Mouse (Mus musculus) forebrain, embryonic 13.5 days (tissue): Measurements from ENCODE around the gene Rab11fip4. TPM values are rescaled to one million over a fixed set of nuclear protein-coding genes. Genes with fewer than 3 reads are reported as not detected.

Experiments
- ATAC-seq: fragments of 200-750 bp; cut with Nextera tagmentation; 2 replicates; pipeline ENCODE4 v1.8.0; 2017
- H3K27ac ChIP-seq: fragments of 300-500 bp; sonication (generic); 2 replicates; pipeline ENCODE4 v1.5.1; 2015; ENCODE audit warnings: inconsistent platforms, mild to moderate bottlenecking, moderate library complexity
- H3K27me3 ChIP-seq: fragments of 300-500 bp; sonication (generic); 2 replicates; pipeline ENCODE4 v1.6.1; 2015; ENCODE audit warnings: mild to moderate bottlenecking, inconsistent platforms
- H3K36me3 ChIP-seq: fragments of 300-500 bp; sonication (generic); 2 replicates; pipeline ENCODE4 v1.6.1; 2015; ENCODE audit warnings: mild to moderate bottlenecking, inconsistent platforms; ENCODE audit not compliant: poor library complexity, severe bottlenecking
- H3K4me1 ChIP-seq: fragments of 300-500 bp; sonication (generic); 2 replicates; pipeline ENCODE4 v1.6.1; 2015; ENCODE audit warnings: inconsistent platforms
- H3K4me2 ChIP-seq: fragments of 300-500 bp; sonication (generic); 2 replicates; pipeline ENCODE4 v1.6.1; 2015; ENCODE audit warnings: inconsistent platforms, mild to moderate bottlenecking, moderate library complexity
- H3K4me3 ChIP-seq: fragments of 300-500 bp; sonication (generic); 2 replicates; pipeline ENCODE4 v1.5.1; 2015; ENCODE audit warnings: mild to moderate bottlenecking, inconsistent platforms
- H3K9ac ChIP-seq: fragments of 300-500 bp; sonication (generic); 2 replicates; pipeline ENCODE4 v1.6.1; 2015; ENCODE audit warnings: mild to moderate bottlenecking, inconsistent platforms
- H3K9me3 ChIP-seq: fragments of 300-500 bp; sonication (generic); replicated peaks from 2 replicates; pipeline ENCODE4 v1.6.1; 2016; ENCODE audit warnings: inconsistent platforms
- WGBS: fragments of 180-500 bp; shearing (Covaris S2); methylation state at CpG from one replicate; pipeline ENCODE4 v1.1.7; 2015; 5-methylcytosine and 5-hydroxymethylcytosine counted together
- polyA plus RNA-seq: library from polyadenylated mRNA; unstranded; fragments of >200 nt; fragmentation: Nextera tagmentation; extraction: Ambion mirVana; gene quantifications from 2 replicates; pipeline ENCODE4 v1.2.1, GENCODE M21; 2015

The Rab11fip4 gene
- polyA plus RNA-seq, 1 experiment from 2014 or later = 16.2 TPM

GRCm38 (mm10) chr11:79718202-79718601 is 127.2 kb downstream of the Rab11fip4 start:
- Histone ChIP-seq H3K27ac (no peak overlapping the region), H3K27me3 (peaks cover 22% of the 10 kb centered on the region), H3K9ac (no peak overlapping the region), H3K9me3 (no peaks in the 10 kb centered on the region), H3K36me3 (no peaks in the 10 kb centered on the region), H3K4me3 (no peak overlapping the region), H3K4me1 (peaks cover 41% of the 10 kb centered on the region), H3K4me2 (peak overlapping the region; percentile 5; the same call in 1 of the 2 replicates)
- 30% methylated on average over 6 of the region's 6 CpGs for WGBS
- ATAC-seq = no peak

GRCm38 (mm10) chr11:79718829-79719346 is 127.9 kb downstream of the Rab11fip4 start:
- 76% methylated on average over 8 of the region's 8 CpGs for WGBS
- no peak overlapping the region for H3K27ac ChIP-seq
- ATAC-seq = no peak
- no peak overlapping the region for H3K9ac ChIP-seq
- peaks cover 41% of the 10 kb centered on the region for H3K4me1 ChIP-seq
- no peak overlapping the region for H3K4me2 ChIP-seq
- peaks cover 16% of the 10 kb centered on the region for H3K27me3 ChIP-seq
- H3K36me3 ChIP-seq = no peaks in the 10 kb centered on the region
- H3K9me3 ChIP-seq = no peaks in the 10 kb centered on the region
- no peak overlapping the region for H3K4me3 ChIP-seq

- Histone ChIP-seq H3K4me1 (peaks cover 41% of the 10 kb centered on the region), H3K4me3 (no peak overlapping the region), H3K36me3 (no peaks in the 10 kb centered on the region), H3K4me2 (no peak overlapping the region), H3K9ac (no peak overlapping the region), H3K9me3 (no peaks in the 10 kb centered on the region), H3K27ac (0 out of 2 replicates have a peak overlapping the region, but pooled peaks have one; percentile 8), H3K27me3 (peaks cover 7% of the 10 kb centered on the region; the same call in 1 of the 2 replicates)
- 46% methylated on average over 4 of the region's 4 CpGs for WGBS
- ATAC-seq = 0 out of 2 replicates have a peak, but pooled peaks have one; percentile 19
These were observed 129.7 kb downstream of the Rab11fip4 start for GRCm38 (mm10) chr11:79720737-79721136.

- no peak overlapping the region for H3K4me3 ChIP-seq
These were observed 131.8 kb downstream of the Rab11fip4 start for GRCm38 (mm10) chr11:79722811-79723210.

GRCm38 (mm10) chr11:79725005-79725404 is 134.0 kb downstream of the Rab11fip4 start:
- H3K4me2 ChIP-seq = no peak overlapping the region
- H3K36me3 ChIP-seq = no peaks in the 10 kb centered on the region
- no peak overlapping the region for H3K4me3 ChIP-seq
- no peaks in the 10 kb centered on the region for H3K9me3 ChIP-seq
- H3K9ac ChIP-seq = no peak overlapping the region
- ATAC-seq = no peak
- H3K27ac ChIP-seq = no peak overlapping the region
- peaks cover 24% of the 10 kb centered on the region for H3K4me1 ChIP-seq
- H3K27me3 ChIP-seq = no peaks in the 10 kb centered on the region
- 93% methylated on average over 6 of the region's 6 CpGs for WGBS

More at GRCm38 (mm10) chr11:79722811-79723210, 131.8 kb downstream of the Rab11fip4 start:
- no peak overlapping the region for H3K9ac ChIP-seq
- H3K4me1 ChIP-seq = peaks cover 30% of the 10 kb centered on the region
- 94% methylated on average over 5 of the region's 5 CpGs for WGBS
- no peaks in the 10 kb centered on the region for H3K27me3 ChIP-seq
- no peak for ATAC-seq
- H3K27ac ChIP-seq = no peak overlapping the region
- H3K9me3 ChIP-seq = no peaks in the 10 kb centered on the region
- no peak overlapping the region for H3K4me2 ChIP-seq
- no peaks in the 10 kb centered on the region for H3K36me3 ChIP-seq

- Histone ChIP-seq H3K4me1 (peaks cover 16% of the 10 kb centered on the region), H3K4me2 (no peak overlapping the region), H3K27ac (peak overlapping the region; percentile 59), H3K27me3 (no peaks in the 10 kb centered on the region), H3K36me3 (no peaks in the 10 kb centered on the region), H3K9me3 (no peaks in the 10 kb centered on the region), H3K9ac (no peak overlapping the region), H3K4me3 (no peak overlapping the region)
- 61% methylated on average over 13 of the region's 13 CpGs for WGBS
- ATAC-seq = peak; percentile 87
These were observed 138.4 kb downstream of the Rab11fip4 start for GRCm38 (mm10) chr11:79729231-79730047.

- Histone ChIP-seq H3K27me3 (no peaks in the 10 kb centered on the region), H3K4me2 (no peak overlapping the region), H3K4me1 (peaks cover 16% of the 10 kb centered on the region), H3K4me3 (no peak overlapping the region), H3K9me3 (no peaks in the 10 kb centered on the region), H3K9ac (no peak overlapping the region), H3K27ac (peak overlapping the region; percentile 59; the same call in 1 of the 2 replicates), H3K36me3 (no peaks in the 10 kb centered on the region)
- no peak for ATAC-seq
- WGBS = 53% methylated on average over 2 of the region's 2 CpGs
These were observed 139.4 kb downstream of the Rab11fip4 start for GRCm38 (mm10) chr11:79730462-79730861.

- no peaks in the 10 kb centered on the region for H3K36me3 ChIP-seq
- no peak for ATAC-seq
- WGBS = 80% methylated on average over 5 of the region's 5 CpGs
- H3K4me3 ChIP-seq = no peak overlapping the region
- no peaks in the 10 kb centered on the region for H3K27me3 ChIP-seq
- H3K27ac ChIP-seq = no peak overlapping the region
- H3K9me3 ChIP-seq = no peaks in the 10 kb centered on the region
- no peak overlapping the region for H3K4me2 ChIP-seq
- H3K4me1 ChIP-seq = peaks cover 21% of the 10 kb centered on the region
- H3K9ac ChIP-seq = no peak overlapping the region
These were observed 140.5 kb downstream of the Rab11fip4 start for GRCm38 (mm10) chr11:79731476-79731875.

GRCm38 (mm10) chr11:79733013-79733412 is 142.0 kb downstream of the Rab11fip4 start:
- H3K27me3 ChIP-seq = no peaks in the 10 kb centered on the region
- no peak for ATAC-seq
- H3K9ac ChIP-seq = no peak overlapping the region
- 93% methylated on average over 6 of the region's 6 CpGs for WGBS
- no peak overlapping the region for H3K4me3 ChIP-seq
- H3K9me3 ChIP-seq = no peaks in the 10 kb centered on the region
- H3K27ac ChIP-seq = no peak overlapping the region
- H3K4me2 ChIP-seq = no peak overlapping the region
- H3K36me3 ChIP-seq = no peaks in the 10 kb centered on the region
- H3K4me1 ChIP-seq = peaks cover 34% of the 10 kb centered on the region

GRCm38 (mm10) chr11:79736232-79737006 is 145.4 kb downstream of the Rab11fip4 start:
- 73% methylated on average over 15 of the region's 15 CpGs for WGBS
- Histone ChIP-seq H3K27ac (0 out of 2 replicates have a peak overlapping the region, but pooled peaks have one; percentile 5), H3K4me3 (no peak overlapping the region), H3K4me1 (peaks cover 19% of the 10 kb centered on the region), H3K9me3 (no peaks in the 10 kb centered on the region), H3K4me2 (no peak overlapping the region), H3K9ac (no peak overlapping the region), H3K36me3 (no peaks in the 10 kb centered on the region), H3K27me3 (no peaks in the 10 kb centered on the region)
- peak; percentile 76 for ATAC-seq

GRCm38 (mm10) chr11:79737126-79737697 is 146.2 kb downstream of the Rab11fip4 start:
- Histone ChIP-seq H3K27me3 (no peaks in the 10 kb centered on the region), H3K27ac (no peak overlapping the region), H3K9ac (no peak overlapping the region), H3K4me1 (peaks cover 19% of the 10 kb centered on the region), H3K4me3 (no peak overlapping the region), H3K4me2 (no peak overlapping the region), H3K9me3 (no peaks in the 10 kb centered on the region), H3K36me3 (no peaks in the 10 kb centered on the region)
- 58% methylated on average over 12 of the region's 12 CpGs for WGBS
- no peak for ATAC-seq
